Comparison of ENCODE assay signal across 8 mouse cellular contexts in the genomic region with DNA sequence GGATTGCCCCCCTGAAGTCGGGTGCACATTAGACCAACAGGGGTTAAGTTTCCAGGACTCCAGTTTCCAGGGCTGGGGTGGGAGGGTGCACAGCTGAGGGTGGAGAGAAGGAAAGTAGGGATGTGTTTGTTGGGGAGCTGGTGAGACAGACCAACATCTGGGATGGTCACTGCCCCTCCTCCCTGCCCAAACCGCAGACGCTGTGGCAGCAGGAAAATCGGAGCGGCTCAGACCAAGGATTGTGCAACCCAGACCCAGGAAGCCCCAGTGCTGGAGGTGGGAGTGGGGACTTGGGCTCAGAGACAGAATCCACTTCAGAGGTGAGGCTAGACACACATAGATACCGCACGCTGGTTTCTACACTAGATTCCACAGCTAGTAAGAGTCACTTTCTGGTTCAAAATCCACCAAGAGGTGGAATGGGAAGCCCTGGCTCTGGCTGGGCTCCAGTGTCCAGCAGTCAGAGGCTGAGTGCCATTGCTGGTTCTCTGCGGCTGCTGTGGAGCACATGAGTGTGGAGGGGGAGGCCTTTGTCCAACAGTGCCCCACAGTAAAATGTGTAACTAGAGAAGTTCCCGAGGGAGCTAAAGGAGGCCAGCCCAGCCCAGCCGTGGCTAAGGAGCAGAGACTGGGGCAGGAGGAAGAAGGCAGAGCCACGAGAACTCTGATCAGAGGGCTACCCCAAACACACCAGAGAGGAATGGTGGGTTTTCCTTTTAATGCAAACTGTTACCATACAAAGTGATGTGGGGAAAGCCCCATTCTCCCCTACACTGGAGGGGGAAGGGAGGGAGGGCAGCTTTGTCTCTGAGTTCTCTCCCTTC. TPM values are rescaled to one million over a fixed set of nuclear protein-coding genes. Genes with fewer than 3 reads are reported as not detected.
DNase-seq lines count a peak whose midpoint lies in the region; ATAC-seq and TF ChIP-seq lines count a peak whose summit lies in the region.

No protein-coding gene starts in this region.

- 12% methylated on average over 11 of the region's 11 CpGs for WGBS in intestine, embryonic 14.5 days
- 14% methylated on average over 11 of the region's 11 CpGs for WGBS in stomach, embryonic 16.5 days

- peak overlapping the region; percentile 7; the same call in 1 of the 2 replicates for H3K4me3 ChIP-seq in intestine, embryonic 14.5 days (ENCODE audit: low read depth, low read length)
- peak overlapping the region; percentile 50 for H3K4me3 ChIP-seq in stomach, embryonic 16.5 days (replicated peaks; ENCODE audit: low read length)

- H3K27ac ChIP-seq in intestine, embryonic 14.5 days (ENCODE audit: low read depth): peak overlapping the region; percentile 98
- H3K27ac ChIP-seq in stomach, embryonic 16.5 days (ENCODE audit: low read length): peak overlapping the region; percentile 98

- no peak for ATAC-seq in intestine, embryonic 14.5 days (replicated peaks; ENCODE audit: low FRiP score, low TSS enrichment, low read depth)
- no peak for ATAC-seq in stomach, embryonic 16.5 days (ENCODE audit: insufficient read depth, low FRiP score)

- TF ChIP-seq POLR2A in brain, embryonic 14.5 days (IDR thresholded peaks at IDR 0.05; ENCODE audit: borderline replicate concordance, extremely low read depth, insufficient read depth, insufficient read length, poor library complexity, severe bottlenecking): no peak

- DNase-seq in 3T3-L1 (ENCODE audit: low read depth, low spot score): peak; percentile 94
- DNase-seq in brain, embryonic 14.5 days (ENCODE audit: low read depth): peak; percentile 40
- peak; percentile 36 for DNase-seq in gastrocnemius, postnatal 36 days
- DNase-seq in intestine, embryonic 14.5 days (ENCODE audit: low spot score): peak; percentile 62
- DNase-seq in lung, postnatal 10 days: peak; percentile 71
- DNase-seq in thymus, postnatal 14 days: no peak
- DNase-seq in left cerebral cortex, adult 11 months (ENCODE audit: low spot score): no peak

- no peaks in the 10 kb centered on the region for H3K27me3 ChIP-seq in intestine, embryonic 14.5 days (replicated peaks; ENCODE audit: control insufficient read depth, insufficient read depth, low read length)
- no peaks in the 10 kb centered on the region for H3K27me3 ChIP-seq in stomach, embryonic 16.5 days (ENCODE audit: control insufficient read depth, insufficient read depth, low read length)

- peak overlapping the region; percentile 41; the same call in 1 of the 2 replicates for H3K9ac ChIP-seq in intestine, embryonic 14.5 days (ENCODE audit: low read length)
- peak overlapping the region; percentile 68 for H3K9ac ChIP-seq in stomach, embryonic 16.5 days (ENCODE audit: low read length)

- peak overlapping the region; percentile 69 for H3K4me2 ChIP-seq in intestine, embryonic 14.5 days (ENCODE audit: low read length)
- H3K4me2 ChIP-seq in stomach, embryonic 16.5 days (ENCODE audit: low read depth, low read length): peak overlapping the region; percentile 62

- H3K4me1 ChIP-seq in intestine, embryonic 14.5 days (replicated peaks; ENCODE audit: control insufficient read depth, insufficient read depth, low read length): peaks cover 40% of the 10 kb centered on the region
- H3K4me1 ChIP-seq in stomach, embryonic 16.5 days (ENCODE audit: control insufficient read depth, insufficient read depth, low read length): peaks cover 45% of the 10 kb centered on the region

- intact Hi-C loops in gastrocnemius, postnatal 36 days (cut with DNase I): loop anchor here (5.0 kb wide), 1 partner anchor 303 kb away; no protein-coding TSS in a partner anchor

- no peak for TF ChIP-seq CTCF in brain, embryonic 14.5 days (IDR thresholded peaks at IDR 0.05; ENCODE audit: borderline replicate concordance, extremely low read depth, insufficient read depth, insufficient read length)

- no peaks in the 10 kb centered on the region for H3K36me3 ChIP-seq in intestine, embryonic 14.5 days (ENCODE audit: control insufficient read depth, insufficient read depth, low read length)
- no peaks in the 10 kb centered on the region for H3K36me3 ChIP-seq in stomach, embryonic 16.5 days (ENCODE audit: control insufficient read depth, insufficient read depth, low read length)

- H3K9me3 ChIP-seq in intestine, embryonic 14.5 days (ENCODE audit: control insufficient read depth, low read length): no peaks in the 10 kb centered on the region
- no peaks in the 10 kb centered on the region for H3K9me3 ChIP-seq in stomach, embryonic 16.5 days (replicated peaks; ENCODE audit: control insufficient read depth, low read length)

RNA-seq across cellular contexts. Expression of a gene that starts 2.9 kb away (rescaled TPM):
- 3.4 and 6.8 TPM in 2 replicates for polyA plus RNA-seq in brain, embryonic 14.5 days (2012; rRNA removed)
- 1 to 10 TPM; 4.4 to 5.8 TPM for total RNA-seq in gastrocnemius, postnatal 36 days (2021)
- 66.6 and 79.3 TPM in 2 replicates for polyA plus RNA-seq in intestine, embryonic 14.5 days (2014; fragmentation: Nextera tagmentation; extraction: Ambion mirVana)
- polyA plus RNA-seq in stomach, embryonic 16.5 days (2015; fragmentation: Nextera tagmentation; extraction: Ambion mirVana): 51.8 and 57.3 TPM in 2 replicates

RNA-seq across cellular contexts. Expression of a gene that starts 4.3 kb away (rescaled TPM):
- not detected in 2 replicates for polyA plus RNA-seq in brain, embryonic 14.5 days (2012; rRNA removed)
- total RNA-seq in gastrocnemius, postnatal 36 days (2021): not detected
- polyA plus RNA-seq in intestine, embryonic 14.5 days (2014; fragmentation: Nextera tagmentation; extraction: Ambion mirVana): not detected in 2 replicates
- polyA plus RNA-seq in stomach, embryonic 16.5 days (2015; fragmentation: Nextera tagmentation; extraction: Ambion mirVana): not detected in 2 replicates

RNA-seq across cellular contexts. Expression of a gene that starts 56.5 kb away (rescaled TPM):
- polyA plus RNA-seq in brain, embryonic 14.5 days (2012; rRNA removed): 28.5 and 45.8 TPM in 2 replicates
- 10 to 100 TPM; 53.8 to 61.3 TPM for total RNA-seq in gastrocnemius, postnatal 36 days (2021)
- 14.4 and 15.8 TPM in 2 replicates for polyA plus RNA-seq in intestine, embryonic 14.5 days (2014; fragmentation: Nextera tagmentation; extraction: Ambion mirVana)
- 10.9 and 11.3 TPM in 2 replicates for polyA plus RNA-seq in stomach, embryonic 16.5 days (2015; fragmentation: Nextera tagmentation; extraction: Ambion mirVana)

Comparison
In these comparisons a context has a peak if more than half of its experiments do, and no peak if none do; other contexts are left out.
1. DNase-seq: peak in 3T3-L1 (single experiment), brain, embryonic 14.5 days (single experiment), gastrocnemius, postnatal 36 days (2 of 2), intestine, embryonic 14.5 days (single experiment) and lung, postnatal 10 days (single experiment); none in thymus, postnatal 14 days (single experiment) and left cerebral cortex, adult 11 months (single experiment).